Mouse (Mus musculus) MEL (cell line): ENCODE measurements around the gene Tbx20. TPM values are rescaled to one million over a fixed set of nuclear protein-coding genes. Genes with fewer than 3 reads are reported as not detected.

Experiments used
- DNase-seq: peaks from one replicate; pipeline ENCODE4 v3.0.0; 2011; ENCODE audit warnings: low read depth, low spot score
- H3K27ac ChIP-seq: 2 replicates; pipeline ENCODE4 v1.5.1; 2012; ENCODE audit warnings: low read depth, mild to moderate bottlenecking, control low read depth, low read length, moderate library complexity; ENCODE audit not compliant: control insufficient read depth
- H3K27me3 ChIP-seq, 2 experiments: fragments of 150-350 bp in 1 of 2; sonication (generic) in 1 of 2; 2 replicates each; pipeline ENCODE4 v1.6.1; 2012; ENCODE audit warnings: low read length in 2 of 2, mild to moderate bottlenecking in 2 of 2, improper control_type of control experiment in 1 of 2, moderate library complexity in 1 of 2; ENCODE audit not compliant: insufficient read depth in 2 of 2, control insufficient read depth in 1 of 2
- H3K36me3 ChIP-seq, 2 experiments: 2 replicates each; pipeline ENCODE4 v1.6.1; 2012 to 2014; ENCODE audit warnings: low read length in 2 of 2, improper control_type of control experiment in 1 of 2, inconsistent platforms in 1 of 2, mild to moderate bottlenecking in 1 of 2; ENCODE audit not compliant: insufficient read depth in 2 of 2, control insufficient read depth in 1 of 2
- H3K4me1 ChIP-seq, 2 experiments: fragments of 150-350 bp in 1 of 2; sonication (generic) in 1 of 2; 2 replicates each; pipeline ENCODE4 v1.6.1; 2012; ENCODE audit warnings: low read length in 2 of 2, improper control_type of control experiment in 1 of 2, mild to moderate bottlenecking in 1 of 2; ENCODE audit not compliant: insufficient read depth in 2 of 2, control insufficient read depth in 1 of 2
- H3K4me3 ChIP-seq, 2 experiments: fragments of 150-350 bp in 1 of 2; sonication (generic) in 1 of 2; 2 replicates each; pipeline ENCODE4 v1.5.1; 2012; ENCODE audit warnings: low read depth in 2 of 2, low read length in 2 of 2, mild to moderate bottlenecking in 2 of 2, moderate library complexity in 2 of 2, control low read depth in 1 of 2, improper control_type of control experiment in 1 of 2; ENCODE audit not compliant: control insufficient read depth in 1 of 2, insufficient read depth in 1 of 2
- H3K79me2 ChIP-seq: 2 replicates; pipeline ENCODE4 v1.6.1; 2012; ENCODE audit warnings: mild to moderate bottlenecking, low read length, moderate library complexity; ENCODE audit not compliant: control insufficient read depth, poor library complexity, insufficient read depth
- H3K9ac ChIP-seq: 2 replicates; pipeline ENCODE4 v1.6.1; 2012; ENCODE audit warnings: low read depth, mild to moderate bottlenecking, control low read depth, low read length, moderate library complexity; ENCODE audit not compliant: control insufficient read depth, poor library complexity, severe bottlenecking
- H3K9me3 ChIP-seq: fragments of 150-350 bp; sonication (generic); replicated peaks from 2 replicates; pipeline ENCODE4 v1.6.1; 2012; ENCODE audit warnings: mild to moderate bottlenecking, low read length, improper control_type of control experiment, moderate library complexity; ENCODE audit not compliant: insufficient read depth
- BHLHE40 ChIP-seq: IDR thresholded peaks from 2 replicates; pipeline ENCODE4 v1.6.1; 2012; ENCODE audit warnings: low read depth, mild to moderate bottlenecking, inconsistent platforms, low read length, improper control_type of control experiment, borderline replicate concordance
- CTCF ChIP-seq, 3 experiments: IDR thresholded peaks in 2 of 3; conservative IDR thresholded peaks in 1 of 3; 2 replicates each; pipeline ENCODE4 v1.5.1; 2011 to 2012; ENCODE audit warnings: low read length in 3 of 3, low read depth in 2 of 3, mild to moderate bottlenecking in 2 of 3, improper control_type of control experiment in 1 of 3, inconsistent platforms in 1 of 3, mixed read lengths in 1 of 3, moderate library complexity in 1 of 3; ENCODE audit not compliant: control insufficient read depth in 1 of 3, insufficient read depth in 1 of 3, poor library complexity in 1 of 3, severe bottlenecking in 1 of 3
- EP300 ChIP-seq, 2 experiments: IDR thresholded peaks; 2 replicates each; pipeline ENCODE4 v1.6.1; 2011; ENCODE audit warnings: improper control_type of control experiment in 2 of 2, low read length in 2 of 2, low read depth in 1 of 2, mild to moderate bottlenecking in 1 of 2
- MAZ ChIP-seq: IDR thresholded peaks from 2 replicates; pipeline ENCODE4 v1.6.1; 2012; ENCODE audit warnings: low read depth, mild to moderate bottlenecking, inconsistent platforms, low read length, improper control_type of control experiment
- MXI1 ChIP-seq: IDR thresholded peaks from 2 replicates; pipeline ENCODE4 v1.6.1; 2011; ENCODE audit warnings: mild to moderate bottlenecking, low read depth, low read length, improper control_type of control experiment
- MYB ChIP-seq: IDR thresholded peaks from 2 replicates; pipeline ENCODE4 v1.6.1; 2011; ENCODE audit warnings: mild to moderate bottlenecking, low read depth, low read length, improper control_type of control experiment
- NELFE ChIP-seq: IDR thresholded peaks from 2 replicates; pipeline ENCODE4 v1.6.1; 2011; ENCODE audit warnings: low read depth, low read length, improper control_type of control experiment
- NRF1 ChIP-seq: IDR thresholded peaks from 2 replicates; pipeline ENCODE4 v1.6.1; 2014; ENCODE audit warnings: low read depth, mild to moderate bottlenecking, inconsistent platforms, low read length, improper control_type of control experiment, moderate library complexity; ENCODE audit not compliant: poor library complexity, insufficient read depth, severe bottlenecking
- POLR2AphosphoS5 ChIP-seq: IDR thresholded peaks from 2 replicates; pipeline ENCODE4 v1.6.1; 2012; ENCODE audit warnings: low read depth, borderline replicate concordance, mild to moderate bottlenecking, inconsistent platforms, low read length, moderate library complexity, mixed read lengths
- RAD21 ChIP-seq: IDR thresholded peaks from 2 replicates; pipeline ENCODE4 v1.6.1; 2011; ENCODE audit warnings: mild to moderate bottlenecking, low read depth, low read length, improper control_type of control experiment
- SIN3A ChIP-seq: IDR thresholded peaks from 2 replicates; pipeline ENCODE4 v1.6.1; 2012; ENCODE audit warnings: low read length, improper control_type of control experiment, inconsistent platforms
- TBP ChIP-seq: IDR thresholded peaks from 2 replicates; pipeline ENCODE4 v1.8.0; 2011; ENCODE audit warnings: low read depth, low read length, improper control_type of control experiment
- USF2 ChIP-seq, 2 experiments: IDR thresholded peaks; 2 replicates each; pipeline ENCODE4 v1.6.1; 2011 to 2012; ENCODE audit warnings: improper control_type of control experiment in 2 of 2, low read length in 2 of 2, borderline replicate concordance in 1 of 2, inconsistent platforms in 1 of 2, low read depth in 1 of 2, mild to moderate bottlenecking in 1 of 2; ENCODE audit not compliant: insufficient read depth in 1 of 2
- ZC3H11A ChIP-seq: IDR thresholded peaks from 2 replicates; pipeline ENCODE4 v1.6.1; 2012; ENCODE audit warnings: low read depth, mild to moderate bottlenecking, inconsistent platforms, low read length, improper control_type of control experiment
- polyA plus RNA-seq, 2 experiments: library from polyadenylated mRNA; stranded (reverse) in 1 of 2; unstranded in 1 of 2; fragments of >175 nt in 1 of 2; fragments of >200 nt in 1 of 2; gene quantifications; 2 replicates each; pipeline versions ENCODE4 v1.2.1 to v1.2.4; 2012; ENCODE audit warnings: low replicate concordance in 2 of 2, low read depth in 1 of 2; ENCODE audit not compliant: insufficient read length in 2 of 2, insufficient read depth in 1 of 2, missing spikeins in 1 of 2
- total RNA-seq: library from RNA; depleted of rRNA; stranded (reverse); fragments of 300-350 nt; gene quantifications from 2 replicates; pipeline ENCODE4 v1.2.3, GENCODE M21; 2012

Gene Tbx20
- total and polyA plus RNA-seq, 3 experiments, result not detected

GRCm38 (mm10) chr9:24772431-24773120 is 1.5 kb downstream of the Tbx20 start:
- Histone ChIP-seq H3K79me2 (no peaks in the 10 kb centered on the region), H3K9ac (no peak overlapping the region), H3K36me3 (no peaks in the 10 kb centered on the region), H3K9me3 (no peaks in the 10 kb centered on the region), H3K4me1 (no peaks in the 10 kb centered on the region), H3K27me3 (no peaks in the 10 kb centered on the region), H3K27ac (no peak overlapping the region), H3K4me3 (no peak overlapping the region)
- DNase-seq, result no peak
- TF ChIP-seq USF2 (IDR thresholded peaks at IDR 0.05; ENCODE audit: borderline replicate concordance in 1 of 2, insufficient read depth in 1 of 2, low read depth in 1 of 2, low read length in 2 of 2), result no peak
- no peak for TF ChIP-seq POLR2AphosphoS5
- no peak for TF ChIP-seq RAD21
- TF ChIP-seq NRF1, result no peak
- TF ChIP-seq ZC3H11A, result no peak
- TF ChIP-seq SIN3A, result no peak

GRCm38 (mm10) chr9:24771713-24772112 is 2.4 kb downstream of the Tbx20 start:
- Histone ChIP-seq H3K4me3 (no peak overlapping the region), H3K9me3 (no peaks in the 10 kb centered on the region), H3K4me1 (no peaks in the 10 kb centered on the region)
- TF ChIP-seq NELFE (no peak), BHLHE40 (no peak), TBP (no peak), CTCF (IDR thresholded peaks at IDR 0.05 in 2 of 3, conservative IDR thresholded peaks at IDR 0.05 in 1 of 3; ENCODE audit: control insufficient read depth in 1 of 3, insufficient read depth in 1 of 3, low read depth in 2 of 3, low read length in 3 of 3, poor library complexity in 1 of 3, severe bottlenecking in 1 of 3) (no peak), EP300 (IDR thresholded peaks at IDR 0.05; ENCODE audit: low read depth in 1 of 2, low read length in 2 of 2) (no peak), MAZ (no peak)
- TF ChIP-seq, all 39 proteins: peak for 0
- DNase-seq, result no peak
- no peaks in the 10 kb centered on the region for H3K79me2 ChIP-seq
- H3K27ac ChIP-seq, result no peak overlapping the region
- no peak overlapping the region for H3K9ac ChIP-seq
- H3K36me3 ChIP-seq, result no peaks in the 10 kb centered on the region
- no peaks in the 10 kb centered on the region for H3K27me3 ChIP-seq

GRCm38 (mm10) chr9:24770941-24771405 is 3.1 kb downstream of the Tbx20 start:
- H3K9me3 ChIP-seq, result no peaks in the 10 kb centered on the region
- H3K9ac ChIP-seq, result no peak overlapping the region
- H3K79me2 ChIP-seq, result no peaks in the 10 kb centered on the region
- TF ChIP-seq MXI1 (no peak), SIN3A (no peak), MAZ (no peak), RAD21 (no peak), MYB (no peak)
- no peak overlapping the region for H3K27ac ChIP-seq
- H3K4me1 ChIP-seq, result no peaks in the 10 kb centered on the region
- H3K4me3 ChIP-seq, result no peak overlapping the region
- no peaks in the 10 kb centered on the region for H3K36me3 ChIP-seq
- H3K27me3 ChIP-seq, result no peaks in the 10 kb centered on the region
- DNase-seq, result no peak
